In genomic region chr11:101155728-101156371, GRCm38 (mm10) we compare ENCODE assay signal across 8 mouse cellular contexts. TPM values are rescaled to one million over a fixed set of nuclear protein-coding genes. Genes with fewer than 3 reads are reported as not detected.
A peak's percentile ranks its signal among the peaks of the same experiment; 100 is the strongest.
DNase-seq lines count a peak whose midpoint lies in the region; ATAC-seq lines count a peak whose summit lies in the region.

Gene Tubg2 (plus strand): TSS chr11:101155907.

- H3K9ac ChIP-seq in heart, embryonic 13.5 days = peak within 1 kb of the TSS; percentile 82
- no peak within 1 kb of the TSS for H3K9ac ChIP-seq in liver, embryonic 13.5 days
- H3K9ac ChIP-seq in neural tube, embryonic 15.5 days (replicated peaks) = peak within 1 kb of the TSS; percentile 71

- peaks cover 13% of the 10 kb centered on the region; the same call in 1 of the 2 replicates for H3K27me3 ChIP-seq in heart, embryonic 13.5 days (replicated peaks)
- peaks cover 63% of the 10 kb centered on the region for H3K27me3 ChIP-seq in liver, embryonic 13.5 days
- H3K27me3 ChIP-seq in neural tube, embryonic 15.5 days (replicated peaks) = 0 out of 2 replicates have a peak, but pooled peaks cover 6% of the 10 kb centered on the region

- peak within 1 kb of the TSS; percentile 64 for H3K27ac ChIP-seq in heart, embryonic 13.5 days (replicated peaks)
- H3K27ac ChIP-seq in liver, embryonic 13.5 days = no peak within 1 kb of the TSS
- peak within 1 kb of the TSS; percentile 92 for H3K27ac ChIP-seq in neural tube, embryonic 15.5 days (replicated peaks)

- H3K4me1 ChIP-seq in heart, embryonic 13.5 days = peaks cover 12% of the 10 kb centered on the region
- peaks cover 8% of the 10 kb centered on the region for H3K4me1 ChIP-seq in liver, embryonic 13.5 days (replicated peaks)
- H3K4me1 ChIP-seq in neural tube, embryonic 15.5 days = peaks cover 18% of the 10 kb centered on the region

- H3K36me3 ChIP-seq in heart, embryonic 13.5 days = no peaks in the 10 kb centered on the region
- H3K36me3 ChIP-seq in liver, embryonic 13.5 days = no peaks in the 10 kb centered on the region
- 0 out of 2 replicates have a peak, but pooled peaks cover 2% of the 10 kb centered on the region for H3K36me3 ChIP-seq in neural tube, embryonic 15.5 days

- peak; percentile 68 to 72 for DNase-seq in B cell, adult 2 months
- peak; percentile 67 for DNase-seq in embryo, embryonic 9.5 days (ENCODE audit: extremely low spot score)
- peak; percentile 64 to 76 for DNase-seq in kidney, postnatal 25 days
- no peak for DNase-seq in liver, embryonic 13.5 days
- DNase-seq in thymus, postnatal 36 days = peak; percentile 59 to 71

- peak; percentile 36 for ATAC-seq in activated CD4-positive, CD25-positive, alpha-beta regulatory T cell, adult 4 months
- ATAC-seq in heart, embryonic 13.5 days (ENCODE audit: extremely low read depth, insufficient number of reproducible peaks, low FRiP score, low TSS enrichment) = peak; percentile 67
- no peak for ATAC-seq in liver, embryonic 13.5 days (ENCODE audit: low read depth)
- ATAC-seq in neural tube, embryonic 15.5 days (ENCODE audit: low FRiP score) = peak; percentile 93

- H3K4me3 ChIP-seq in heart, embryonic 13.5 days = peak within 1 kb of the TSS; percentile 55
- H3K4me3 ChIP-seq in liver, embryonic 13.5 days (replicated peaks) = peak within 1 kb of the TSS; percentile 38
- peak within 1 kb of the TSS; percentile 52 for H3K4me3 ChIP-seq in neural tube, embryonic 15.5 days (replicated peaks)

- WGBS in heart, embryonic 13.5 days = 2% methylated on average over 36 of the region's 36 CpGs
- WGBS in liver, embryonic 13.5 days (ENCODE audit: insufficient replicate concordance) = 5% methylated on average over 36 of the region's 36 CpGs
- WGBS in neural tube, embryonic 15.5 days = 1% methylated on average over 36 of the region's 36 CpGs

- H3K9me3 ChIP-seq in heart, embryonic 13.5 days = no peaks in the 10 kb centered on the region
- H3K9me3 ChIP-seq in liver, embryonic 13.5 days (replicated peaks) = no peaks in the 10 kb centered on the region
- no peaks in the 10 kb centered on the region for H3K9me3 ChIP-seq in neural tube, embryonic 15.5 days (replicated peaks)

- H3K4me2 ChIP-seq in heart, embryonic 13.5 days = peak within 1 kb of the TSS; percentile 89
- peak within 1 kb of the TSS; percentile 59 for H3K4me2 ChIP-seq in liver, embryonic 13.5 days
- H3K4me2 ChIP-seq in neural tube, embryonic 15.5 days = peak within 1 kb of the TSS; percentile 76

RNA-seq across cellular contexts. Expression of gene Tubg2, which starts in this region (rescaled TPM):
- polyA plus RNA-seq in activated CD4-positive, CD25-positive, alpha-beta regulatory T cell, adult 4 months (2017; shearing (Covaris generic)) = under 1 TPM; 0.68 to 0.94 TPM
- polyA plus RNA-seq in heart, embryonic 13.5 days (2015; fragmentation: Nextera tagmentation; extraction: Ambion mirVana) = 3.1 and 4.3 TPM in 2 replicates
- polyA plus RNA-seq in liver, embryonic 13.5 days (2015; fragmentation: Nextera tagmentation; extraction: Ambion mirVana) = 0.29 and 0.37 TPM in 2 replicates
- 49.9 and 60.7 TPM in 2 replicates for polyA plus RNA-seq in neural tube, embryonic 15.5 days (2015; fragmentation: Nextera tagmentation; extraction: Ambion mirVana)

Comparison
In these comparisons a context has a peak if more than half of its experiments do, and no peak if none do; other contexts are left out.
1. Peak in ATAC-seq in activated CD4-positive, CD25-positive, alpha-beta regulatory T cell, adult 4 months; RNA of the gene not detected or under 1 TPM.